Mouse (Mus musculus) liver, embryonic 11.5 days (tissue): ENCODE measurements around the gene Mnx1. TPM values are rescaled to one million over a fixed set of nuclear protein-coding genes. Genes with fewer than 3 reads are reported as not detected.

ENCODE experiments used
- polyA plus RNA-seq: library from polyadenylated mRNA; unstranded; fragments of >200 nt; fragmentation: Nextera tagmentation; extraction: Ambion mirVana; gene quantifications from 2 replicates; pipeline ENCODE4 v1.2.1, GENCODE M21; 2014

The Mnx1 gene
- polyA plus RNA-seq, 1 experiment from 2014 or later: 0.11 TPM

Other genes starting within 250 kb of the Mnx1 start
- gene Lmbr1, start 100.1 kb downstream of the Mnx1 start, polyA plus RNA-seq: 6.5 and 6.6 TPM in 2 replicates
- 35.6 and 38.1 TPM in 2 replicates for gene Nom1, start 43.8 kb downstream of the Mnx1 start, polyA plus RNA-seq
- 29.4 and 31.1 TPM in 2 replicates for gene Ube3c, start 90.8 kb upstream of the Mnx1 start, polyA plus RNA-seq